Mouse (Mus musculus): ENCODE measurements around the gene Agtrap.
A peak's percentile ranks its signal among the peaks of the same experiment; 100 is the strongest.

The Agtrap gene

GRCm38 (mm10) chr4:148104146-148104545 is 16.3 kb upstream of the Agtrap start:
- no peak for DNase-seq (ENCODE audit: low spot score)

- DNase-seq (ENCODE audit: low spot score): peak; percentile 60
Observed at GRCm38 (mm10) chr4:148101801-148102527, 14.1 kb upstream of the Agtrap start.

DNA sequence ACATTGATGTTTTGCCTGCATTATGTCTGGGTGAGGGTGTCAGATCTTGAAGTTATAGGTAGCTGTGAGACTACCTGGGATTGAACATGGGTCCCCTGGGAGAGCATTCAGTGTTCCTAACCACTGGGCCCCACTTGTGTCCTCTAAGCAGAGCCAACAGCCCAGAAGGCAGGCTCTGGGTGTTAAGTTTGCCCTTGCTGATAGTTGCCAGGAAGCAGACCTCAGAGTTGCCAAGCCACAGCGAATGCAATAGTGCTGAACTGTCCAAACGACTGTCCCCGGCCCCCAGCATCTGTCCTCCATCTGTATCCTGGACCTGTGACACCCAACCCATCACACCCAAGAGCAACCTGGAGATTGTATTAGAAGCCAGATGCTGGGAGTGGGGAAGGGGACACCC is 10.8 kb upstream of the Agtrap start:
- DNase-seq (ENCODE audit: low spot score): no peak

DNA sequence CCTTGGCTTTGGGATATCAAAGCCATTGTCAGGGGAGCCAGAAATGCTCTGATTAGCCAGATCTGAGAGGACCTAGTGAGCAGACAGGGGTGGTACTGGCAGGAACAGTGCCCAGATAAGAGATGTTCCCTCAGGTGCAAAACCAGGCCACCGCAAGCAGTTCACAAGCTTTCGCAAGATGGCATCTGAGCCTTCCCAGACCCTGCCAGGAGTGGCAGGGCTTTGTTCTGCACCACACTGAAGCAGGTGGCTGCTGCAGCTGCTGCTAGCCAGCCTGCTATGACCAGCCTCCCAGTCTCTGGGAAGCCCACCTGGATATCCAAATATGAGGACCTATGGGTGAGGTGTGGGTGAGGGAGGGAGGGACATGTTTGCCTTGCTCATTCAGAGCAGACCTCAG is 10.1 kb upstream of the Agtrap start:
- DNase-seq (ENCODE audit: low spot score): no peak

- DNase-seq (ENCODE audit: low spot score): no peak
Observed at GRCm38 (mm10) chr4:148095081-148095480, 7.2 kb upstream of the Agtrap start.

DNA sequence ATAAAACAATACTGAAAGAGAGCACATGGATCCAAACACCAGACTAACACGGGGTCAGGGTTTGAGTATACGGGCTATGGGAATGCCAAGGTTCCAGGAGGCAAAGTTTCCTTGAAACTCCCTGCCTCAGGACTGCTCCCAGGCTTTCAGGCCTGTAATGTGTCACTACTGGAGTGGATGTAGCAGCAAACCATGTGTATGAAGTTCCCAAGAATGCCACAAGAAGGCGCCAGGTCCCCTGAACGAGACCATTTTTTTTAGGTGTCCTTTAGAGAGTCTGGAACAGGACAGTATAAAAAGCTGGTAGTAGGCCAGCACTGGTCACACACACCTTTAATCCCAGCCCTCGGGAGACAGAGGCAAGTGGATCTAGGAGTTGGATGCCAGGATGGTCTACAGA is 6.3 kb upstream of the Agtrap start:
- DNase-seq (ENCODE audit: low spot score): no peak

- no peak for DNase-seq (ENCODE audit: low spot score)
Observed at GRCm38 (mm10) chr4:148092551-148093271, 4.9 kb upstream of the Agtrap start.

- DNase-seq (ENCODE audit: low spot score): no peak
Observed at GRCm38 (mm10) chr4:148091181-148091580, 3.4 kb upstream of the Agtrap start.

DNA sequence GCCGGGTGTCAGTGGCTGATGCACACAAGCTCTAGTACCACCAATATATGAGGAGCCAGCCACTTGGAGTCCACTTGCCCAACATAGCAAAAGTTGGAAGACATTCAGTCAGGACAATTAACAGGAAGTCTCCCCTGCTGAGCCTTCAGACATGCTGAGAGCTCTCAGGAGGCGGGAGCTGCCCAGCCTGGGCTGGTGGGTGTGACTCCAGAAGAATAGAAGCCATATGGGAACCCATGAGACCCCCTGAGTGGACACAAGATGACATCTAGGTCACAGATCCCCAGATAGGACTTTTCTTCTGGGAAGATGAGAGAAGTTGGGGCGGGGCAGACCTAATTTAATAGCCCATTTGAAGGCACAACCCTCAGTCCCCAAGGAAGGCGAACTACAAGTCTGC is 1.3 kb upstream of the Agtrap start:
- no peak for DNase-seq (ENCODE audit: low spot score)

GRCm38 (mm10) chr4:148087091-148087906 is 532 bp downstream of the Agtrap start:
- DNase-seq (ENCODE audit: low spot score): no peak

- DNase-seq (ENCODE audit: low spot score): no peak
Observed at GRCm38 (mm10) chr4:148085907-148086305, 1.9 kb downstream of the Agtrap start.

- no peak for DNase-seq (ENCODE audit: low spot score)
Observed at GRCm38 (mm10) chr4:148085131-148085906, 2.5 kb downstream of the Agtrap start.

- DNase-seq (ENCODE audit: low spot score): no peak
Observed at GRCm38 (mm10) chr4:148084261-148084714, 3.5 kb downstream of the Agtrap start.

DNA sequence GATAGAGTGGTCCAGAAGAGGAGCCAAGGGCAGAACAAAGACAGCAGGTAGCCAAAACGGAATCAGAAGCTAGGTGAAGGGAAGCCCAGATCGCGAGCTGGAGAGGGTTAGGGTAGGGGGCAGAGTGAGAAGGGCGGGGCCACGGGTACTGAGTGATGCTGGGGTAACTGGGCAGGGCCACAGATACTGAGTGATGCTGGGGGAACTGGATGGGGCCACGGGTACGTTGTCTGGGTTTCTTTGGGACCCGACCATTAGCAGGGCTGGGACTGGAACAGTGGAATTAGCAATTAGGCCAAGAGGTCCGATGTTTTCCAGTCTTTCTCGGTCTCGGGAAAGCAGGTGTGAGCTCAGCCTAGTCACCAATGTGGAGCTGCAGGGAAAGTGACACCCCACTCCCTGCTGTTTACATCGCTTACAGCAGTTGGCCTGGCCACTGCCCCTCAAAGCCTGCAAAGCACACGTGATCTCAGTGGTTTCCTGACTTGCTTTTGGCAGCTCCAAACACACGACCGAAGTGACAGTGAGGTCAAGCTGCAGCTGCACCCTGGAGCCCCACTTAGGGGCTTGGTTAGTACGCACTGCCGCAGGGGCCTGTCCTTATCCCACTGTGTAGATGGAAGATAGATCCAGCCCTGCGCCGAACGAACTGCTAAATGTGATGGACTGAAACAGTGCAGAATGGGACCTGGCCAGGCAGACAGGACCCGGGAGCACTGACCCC is 4.5 kb downstream of the Agtrap start:
- DNase-seq (ENCODE audit: low spot score): no peak

GRCm38 (mm10) chr4:148082257-148083044 is 5.4 kb downstream of the Agtrap start:
- peak; percentile 42 for DNase-seq (ENCODE audit: low spot score)

DNA sequence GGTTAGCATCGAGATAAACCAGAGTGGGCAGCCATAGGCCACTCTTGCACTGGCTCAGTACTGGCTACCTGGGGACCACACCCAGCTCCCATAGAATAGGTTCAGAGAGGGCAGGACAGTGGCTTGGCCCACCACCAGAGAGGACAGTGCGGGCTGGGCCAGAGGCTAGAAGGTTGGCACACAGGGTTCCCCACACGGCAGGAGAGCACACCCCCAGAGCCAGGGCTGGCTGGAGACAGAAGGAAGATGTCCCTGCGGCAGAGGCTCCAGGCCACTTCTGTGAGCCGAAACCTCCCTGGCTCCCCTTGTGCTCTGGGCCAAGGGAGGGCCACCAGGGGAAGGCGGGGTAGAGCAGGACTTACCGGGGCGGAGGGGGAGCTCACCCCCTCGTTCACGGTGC is 6.6 kb downstream of the Agtrap start:
- DNase-seq (ENCODE audit: low spot score): no peak

DNA sequence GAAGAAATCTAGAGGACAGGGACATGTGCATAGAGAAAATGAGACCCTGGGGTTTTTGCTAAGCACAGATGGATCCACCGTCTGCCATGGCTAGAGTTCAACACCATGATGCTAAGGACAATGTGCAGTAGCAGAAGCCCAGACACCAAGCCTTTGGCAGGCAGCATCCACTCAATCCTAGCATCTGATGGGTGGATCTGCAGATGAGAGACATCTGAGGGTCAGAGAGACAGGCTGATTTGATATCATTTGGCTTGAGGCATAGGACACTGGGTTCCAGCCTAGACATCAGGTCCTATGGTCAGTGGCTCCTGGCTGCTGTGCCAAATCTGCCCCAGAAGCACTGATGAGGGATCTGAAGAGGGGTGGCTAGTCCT is 7.2 kb downstream of the Agtrap start:
- DNase-seq (ENCODE audit: low spot score): no peak

DNA sequence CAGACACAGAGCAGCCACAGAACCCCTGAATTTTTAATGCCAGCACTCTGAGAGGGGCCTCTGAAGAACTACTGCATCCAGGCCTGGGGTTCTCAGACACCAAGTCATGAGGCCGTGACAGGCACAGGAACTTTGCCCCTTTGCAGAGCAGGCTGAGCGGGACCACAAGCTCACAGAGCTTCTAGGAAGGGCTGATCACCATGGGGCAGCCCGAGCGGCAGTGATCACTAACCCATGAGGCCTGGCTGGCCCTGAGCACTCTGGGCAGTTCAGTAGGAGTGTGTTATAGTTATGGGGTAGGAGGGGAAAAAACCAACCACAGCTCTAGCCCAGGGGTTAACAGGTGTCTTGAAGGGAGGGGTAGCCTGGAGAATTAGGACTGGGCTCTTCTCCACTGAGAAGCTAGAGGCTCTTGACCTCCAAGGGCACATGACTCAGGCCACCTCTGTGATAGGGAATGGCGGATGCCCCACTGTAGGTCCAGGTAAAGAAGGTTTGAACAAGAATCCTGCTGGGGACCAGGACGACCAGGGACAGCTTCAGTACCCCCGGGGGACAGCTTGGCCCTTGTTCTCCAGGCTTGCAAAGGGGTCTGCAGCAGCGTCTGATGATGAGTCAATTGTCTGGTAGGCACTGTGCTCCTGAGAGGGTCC is 7.8 kb downstream of the Agtrap start:
- DNase-seq (ENCODE audit: low spot score): no peak

DNA sequence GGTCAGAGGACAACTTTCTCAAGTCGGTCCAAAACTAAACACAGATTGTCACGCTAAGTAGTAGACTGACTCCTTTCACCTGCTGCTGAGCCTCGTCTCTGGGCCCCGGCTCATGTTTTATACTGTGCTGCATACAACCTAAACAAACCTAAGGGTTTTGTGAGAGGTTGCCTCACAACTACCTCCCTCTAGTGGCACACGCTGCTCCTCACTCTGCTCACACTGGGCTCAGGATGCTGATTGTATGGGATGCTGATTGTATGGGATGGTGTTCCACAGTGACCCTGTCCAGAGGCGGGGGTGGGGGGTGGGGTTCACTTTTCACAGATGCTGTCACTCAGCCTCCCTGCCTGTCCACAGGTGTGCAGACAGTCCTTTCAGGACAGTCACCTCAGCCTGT is 8.6 kb downstream of the Agtrap start:
- DNase-seq (ENCODE audit: low spot score): no peak

- DNase-seq (ENCODE audit: low spot score): no peak
Observed at GRCm38 (mm10) chr4:148075881-148076280, 11.9 kb downstream of the Agtrap start.

Measured in ovary, postnatal 36 days (tissue).